Mouse (Mus musculus) forebrain, embryonic 16.5 days (tissue): ENCODE measurements around the gene Tnxb. TPM values are rescaled to one million over a fixed set of nuclear protein-coding genes. Genes with fewer than 3 reads are reported as not detected.

Experiments
- ATAC-seq: fragments of 200-750 bp; cut with Nextera tagmentation; 2 replicates; pipeline ENCODE4 v1.8.0; 2017; ENCODE audit warnings: mild to moderate bottlenecking, moderate library complexity
- H3K27ac ChIP-seq: fragments of 300-500 bp; sonication (generic); 2 replicates; pipeline ENCODE4 v1.5.1; 2014; ENCODE audit warnings: low read length, control low read depth
- H3K27me3 ChIP-seq: fragments of 300-500 bp; sonication (generic); replicated peaks from 2 replicates; pipeline ENCODE4 v1.6.1; 2014; ENCODE audit warnings: low read length; ENCODE audit not compliant: control insufficient read depth, insufficient read depth
- H3K36me3 ChIP-seq: fragments of 300-500 bp; sonication (generic); 2 replicates; pipeline ENCODE4 v1.6.1; 2014; ENCODE audit not compliant: control insufficient read depth, insufficient read depth
- H3K4me1 ChIP-seq: fragments of 300-500 bp; sonication (generic); replicated peaks from 2 replicates; pipeline ENCODE4 v1.6.1; 2014; ENCODE audit warnings: low read length; ENCODE audit not compliant: control insufficient read depth, insufficient read depth
- H3K4me2 ChIP-seq: fragments of 300-500 bp; sonication (generic); 2 replicates; pipeline ENCODE4 v1.6.1; 2014; ENCODE audit warnings: mild to moderate bottlenecking, low read length, control low read depth
- H3K4me3 ChIP-seq: fragments of 300-500 bp; sonication (generic); replicated peaks from 2 replicates; pipeline ENCODE4 v1.5.1; 2014; ENCODE audit warnings: mild to moderate bottlenecking, low read length, control low read depth
- H3K9ac ChIP-seq: fragments of 300-500 bp; sonication (generic); replicated peaks from 2 replicates; pipeline ENCODE4 v1.6.1; 2014; ENCODE audit warnings: low read depth, low read length, control low read depth
- H3K9me3 ChIP-seq: fragments of 300-500 bp; sonication (generic); 2 replicates; pipeline ENCODE4 v1.6.1; 2016; ENCODE audit warnings: low read length; ENCODE audit not compliant: control insufficient read depth
- WGBS: fragments of 180-500 bp; shearing (Covaris S2); extraction: QIAGEN DNeasy Blood & Tissue Kit; methylation state at CpG from one replicate; pipeline ENCODE4 v1.1.7; 2014; 5-methylcytosine and 5-hydroxymethylcytosine counted together
- polyA plus RNA-seq: library from polyadenylated mRNA; unstranded; fragments of >200 nt; fragmentation: Nextera tagmentation; extraction: Ambion mirVana; gene quantifications from 2 replicates; pipeline ENCODE4 v1.2.1, GENCODE M21; 2015

Tnxb gene
- polyA plus RNA-seq, 1 experiment from 2014 or later, result 0.08 TPM

- Histone ChIP-seq H3K9me3 (no peaks in the 10 kb centered on the region), H3K27ac (no peak overlapping the region), H3K4me3 (no peak overlapping the region), H3K4me2 (no peak overlapping the region), H3K27me3 (peaks cover 13% of the 10 kb centered on the region), H3K36me3 (peaks cover 16% of the 10 kb centered on the region), H3K4me1 (no peaks in the 10 kb centered on the region), H3K9ac (no peak overlapping the region)
- 46% methylated on average over 4 of the region's 4 CpGs for WGBS
- ATAC-seq, result peak; percentile 25; the same call in 1 of the 2 replicates
Measured at GRCm38 (mm10) chr17:34655581-34655991, 14.7 kb upstream of the Tnxb start.

GRCm38 (mm10) chr17:34656666-34657065 is 13.7 kb upstream of the Tnxb start:
- Histone ChIP-seq H3K9ac (no peak overlapping the region), H3K27me3 (peaks cover 13% of the 10 kb centered on the region), H3K27ac (no peak overlapping the region), H3K4me3 (no peak overlapping the region), H3K9me3 (no peaks in the 10 kb centered on the region), H3K4me1 (peaks cover 3% of the 10 kb centered on the region; the same call in 1 of the 2 replicates), H3K36me3 (peaks cover 13% of the 10 kb centered on the region; the same call in 1 of the 2 replicates), H3K4me2 (no peak overlapping the region)
- WGBS, result 47% methylated on average over 8 of the region's 8 CpGs
- ATAC-seq, result no peak

GRCm38 (mm10) chr17:34657271-34657670 is 13.1 kb upstream of the Tnxb start:
- H3K36me3 ChIP-seq, result peaks cover 10% of the 10 kb centered on the region; the same call in 1 of the 2 replicates
- no peaks in the 10 kb centered on the region for H3K9me3 ChIP-seq
- H3K4me2 ChIP-seq, result no peak overlapping the region
- WGBS, result 36% methylated on average over 2 of the region's 2 CpGs
- H3K27ac ChIP-seq, result no peak overlapping the region
- peaks cover 3% of the 10 kb centered on the region; the same call in 1 of the 2 replicates for H3K4me1 ChIP-seq
- no peak overlapping the region for H3K4me3 ChIP-seq
- ATAC-seq, result no peak
- no peak overlapping the region for H3K9ac ChIP-seq
- H3K27me3 ChIP-seq, result peaks cover 13% of the 10 kb centered on the region

GRCm38 (mm10) chr17:34658145-34658544 is 12.2 kb upstream of the Tnxb start:
- Histone ChIP-seq H3K9me3 (no peaks in the 10 kb centered on the region), H3K4me2 (no peak overlapping the region), H3K4me1 (peaks cover 3% of the 10 kb centered on the region; the same call in 1 of the 2 replicates), H3K27ac (no peak overlapping the region), H3K27me3 (peaks cover 18% of the 10 kb centered on the region), H3K4me3 (no peak overlapping the region), H3K9ac (no peak overlapping the region), H3K36me3 (0 out of 2 replicates have a peak, but pooled peaks cover 7% of the 10 kb centered on the region)
- ATAC-seq, result no peak
- 81% methylated on average over 2 of the region's 2 CpGs for WGBS

- Histone ChIP-seq H3K27me3 (peaks cover 18% of the 10 kb centered on the region), H3K36me3 (0 out of 2 replicates have a peak, but pooled peaks cover 4% of the 10 kb centered on the region), H3K4me1 (peaks cover 3% of the 10 kb centered on the region; the same call in 1 of the 2 replicates), H3K4me3 (no peak overlapping the region), H3K9ac (no peak overlapping the region), H3K4me2 (no peak overlapping the region), H3K27ac (no peak overlapping the region), H3K9me3 (no peaks in the 10 kb centered on the region)
- 80% methylated on average over 3 of the region's 3 CpGs for WGBS
- ATAC-seq, result no peak
Measured at GRCm38 (mm10) chr17:34658591-34658990, 11.7 kb upstream of the Tnxb start.

- 0 out of 2 replicates have a peak, but pooled peaks cover under 1% of the 10 kb centered on the region for H3K36me3 ChIP-seq
- H3K4me2 ChIP-seq, result no peak overlapping the region
- no peak overlapping the region for H3K4me3 ChIP-seq
- no peak overlapping the region for H3K27ac ChIP-seq
- no peak for ATAC-seq
- H3K9ac ChIP-seq, result no peak overlapping the region
- peaks cover 3% of the 10 kb centered on the region; the same call in 1 of the 2 replicates for H3K4me1 ChIP-seq
- H3K9me3 ChIP-seq, result no peaks in the 10 kb centered on the region
- H3K27me3 ChIP-seq, result peaks cover 18% of the 10 kb centered on the region
- 68% methylated on average over 12 of the region's 12 CpGs for whole genome bisulfite sequencing
Measured at GRCm38 (mm10) chr17:34659181-34659896, 11.0 kb upstream of the Tnxb start.

GRCm38 (mm10) chr17:34659897-34660214 is 10.5 kb upstream of the Tnxb start:
- no peak for ATAC-seq

GRCm38 (mm10) chr17:34660259-34660820 is 10.0 kb upstream of the Tnxb start:
- no peak for ATAC-seq
- no peaks in the 10 kb centered on the region for H3K36me3 ChIP-seq
- no peak overlapping the region for H3K4me3 ChIP-seq
- H3K4me2 ChIP-seq, result no peak overlapping the region
- H3K27ac ChIP-seq, result no peak overlapping the region
- H3K9me3 ChIP-seq, result no peaks in the 10 kb centered on the region
- peaks cover 3% of the 10 kb centered on the region; the same call in 1 of the 2 replicates for H3K4me1 ChIP-seq
- WGBS, result 38% methylated on average over 11 of the region's 11 CpGs
- H3K9ac ChIP-seq, result no peak overlapping the region
- H3K27me3 ChIP-seq, result peaks cover 18% of the 10 kb centered on the region

More at GRCm38 (mm10) chr17:34659897-34660214, 10.5 kb upstream of the Tnxb start:
- H3K4me1 ChIP-seq, result peaks cover 3% of the 10 kb centered on the region; the same call in 1 of the 2 replicates
- no peaks in the 10 kb centered on the region for H3K9me3 ChIP-seq
- H3K4me2 ChIP-seq, result no peak overlapping the region
- no peak overlapping the region for H3K27ac ChIP-seq
- peaks cover 18% of the 10 kb centered on the region for H3K27me3 ChIP-seq
- H3K9ac ChIP-seq, result no peak overlapping the region
- WGBS, result 78% methylated on average over 3 of the region's 3 CpGs
- H3K4me3 ChIP-seq, result no peak overlapping the region
- no peaks in the 10 kb centered on the region for H3K36me3 ChIP-seq

GRCm38 (mm10) chr17:34661121-34661591 is 9.2 kb upstream of the Tnxb start:
- H3K9me3 ChIP-seq, result no peaks in the 10 kb centered on the region
- 0 out of 2 replicates have a peak overlapping the region, but pooled peaks have one; percentile 3 for H3K4me3 ChIP-seq
- H3K27ac ChIP-seq, result no peak overlapping the region
- H3K27me3 ChIP-seq, result peaks cover 18% of the 10 kb centered on the region
- ATAC-seq, result no peak
- WGBS, result 13% methylated on average over 19 of the region's 19 CpGs
- H3K9ac ChIP-seq, result no peak overlapping the region
- peaks cover 3% of the 10 kb centered on the region; the same call in 1 of the 2 replicates for H3K4me1 ChIP-seq
- H3K36me3 ChIP-seq, result no peaks in the 10 kb centered on the region
- H3K4me2 ChIP-seq, result peak overlapping the region; percentile 27
